Mouse (Mus musculus) bone marrow macrophage, adult 2 months (primary cell): ENCODE measurements at regions not wholly inside any gene's neighbourhood (a gene's known extent, or its start where the extent isn't known, plus 50 kb on each side); places are given as distances from the start of the nearest gene placed in this dataset.

Source experiments
- H3K27ac ChIP-seq: 2 replicates; pipeline ENCODE4 v1.5.1; 2012; ENCODE audit warnings: low read depth, low read length; ENCODE audit not compliant: insufficient read depth
- H3K4me1 ChIP-seq: 2 replicates; pipeline ENCODE4 v1.6.1; 2012; ENCODE audit warnings: low read length; ENCODE audit not compliant: control insufficient read depth, insufficient read depth
- H3K4me3 ChIP-seq: 2 replicates; pipeline ENCODE4 v1.5.1; 2012; ENCODE audit warnings: mild to moderate bottlenecking, low read length, moderate library complexity; ENCODE audit not compliant: insufficient read depth
- CTCF ChIP-seq: IDR thresholded peaks from 2 replicates; pipeline ENCODE4 v1.5.1; 2012; ENCODE audit warnings: low read depth, mild to moderate bottlenecking, low read length, moderate library complexity
- POLR2A ChIP-seq: IDR thresholded peaks from 2 replicates; pipeline ENCODE4 v1.6.1; 2012; ENCODE audit warnings: mild to moderate bottlenecking, low read depth, low read length, borderline replicate concordance

- H3K4me1 ChIP-seq: peaks cover 10% of the 10 kb centered on the region
- no peak overlapping the region for H3K27ac ChIP-seq
- no peak overlapping the region for H3K4me3 ChIP-seq
- no peak for TF ChIP-seq POLR2A
- TF ChIP-seq CTCF: no peak
Measured at GRCm38 (mm10) chr1:80396560-80396959, 56.3 kb upstream of the Cul3 start.

DNA sequence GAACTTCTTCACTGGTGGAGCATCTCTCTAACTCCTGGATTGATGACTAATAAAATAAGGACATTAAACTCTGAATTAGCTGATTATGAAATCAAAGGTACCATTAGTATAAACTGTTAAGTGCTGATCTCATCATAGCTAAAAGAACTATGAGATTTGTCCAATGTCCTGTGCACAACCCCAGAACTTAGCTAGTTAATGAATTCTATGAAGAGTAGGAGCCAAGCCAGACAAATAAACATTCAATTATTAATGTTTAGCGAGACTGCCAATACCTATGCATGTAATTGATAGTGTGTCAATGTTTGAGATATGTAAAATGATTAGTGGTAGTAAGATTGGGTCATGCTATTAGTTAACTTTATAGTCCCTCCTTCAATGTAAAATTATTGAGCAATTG is 51.1 kb upstream of the Cul3 start:
- Histone ChIP-seq H3K27ac (no peak overlapping the region), H3K4me3 (no peak overlapping the region), H3K4me1 (peaks cover 13% of the 10 kb centered on the region)
- no peak for TF ChIP-seq POLR2A
- no peak for TF ChIP-seq CTCF

- Histone ChIP-seq H3K4me1 (peaks cover 11% of the 10 kb centered on the region), H3K27ac (peak overlapping the region; percentile 24), H3K4me3 (no peak overlapping the region)
- TF ChIP-seq POLR2A: no peak
- no peak for TF ChIP-seq CTCF
Measured at GRCm38 (mm10) chr1:80390366-80390765, 50.1 kb upstream of the Cul3 start.
